Mouse (Mus musculus): ENCODE results near the gene Gm10392. TPM values are rescaled to one million over a fixed set of nuclear protein-coding genes. Genes with fewer than 3 reads are reported as not detected.

The Gm10392 gene
- total RNA-seq, 2 experiments from 2014 or later: 0.51 TPM; not detected in 1

Other genes with a start within 250 kb of the Gm10392 start
- 0.09 and 0.21 TPM in 2 replicates for gene Coro6, start 56.8 kb downstream of the Gm10392 start, total RNA-seq (2015)
- gene Coro6, start 56.8 kb downstream of the Gm10392 start, total RNA-seq (2017): not detected in 2 replicates
- 2.0 and 2.1 TPM in 2 replicates for gene Ankrd13b, start 29.5 kb downstream of the Gm10392 start, total RNA-seq (2015)
- gene Ankrd13b, start 29.5 kb downstream of the Gm10392 start, total RNA-seq (2017): 2.8 and 9.1 TPM in 2 replicates
- gene Git1, start 25.6 kb downstream of the Gm10392 start, total RNA-seq (2015): 17.6 and 20.0 TPM in 2 replicates
- gene Git1, start 25.6 kb downstream of the Gm10392 start, total RNA-seq (2017): 12.3 and 18.7 TPM in 2 replicates
- 6.8 and 8.3 TPM in 2 replicates for gene Abhd15, start 4.1 kb downstream of the Gm10392 start, total RNA-seq (2015)
- 13.8 and 17.0 TPM in 2 replicates for gene Abhd15, start 4.1 kb downstream of the Gm10392 start, total RNA-seq (2017)
- 6.2 and 6.5 TPM in 2 replicates for gene Trp53i13, start 3.2 kb downstream of the Gm10392 start, total RNA-seq (2015)
- gene Trp53i13, start 3.2 kb downstream of the Gm10392 start, total RNA-seq (2017): 5.0 and 5.8 TPM in 2 replicates
- gene Taok1, start 88.6 kb upstream of the Gm10392 start, total RNA-seq (2015): 40.5 and 41.9 TPM in 2 replicates
- gene Taok1, start 88.6 kb upstream of the Gm10392 start, total RNA-seq (2017): 48.4 and 57.0 TPM in 2 replicates
- gene Nufip2, start 167.0 kb upstream of the Gm10392 start, total RNA-seq (2015): 64.0 and 69.6 TPM in 2 replicates
- gene Nufip2, start 167.0 kb upstream of the Gm10392 start, total RNA-seq (2017): 75.2 and 90.1 TPM in 2 replicates
- gene Cryba1, start 206.1 kb upstream of the Gm10392 start, total RNA-seq (2015): not detected in 2 replicates
- not detected in 2 replicates for gene Cryba1, start 206.1 kb upstream of the Gm10392 start, total RNA-seq (2017)
- gene Myo18a, start 244.0 kb upstream of the Gm10392 start, total RNA-seq (2015): 14.0 and 21.5 TPM in 2 replicates
- gene Myo18a, start 244.0 kb upstream of the Gm10392 start, total RNA-seq (2017): 69.7 and 84.8 TPM in 2 replicates